Mouse (Mus musculus) spleen, postnatal 36 days (tissue): ENCODE results near the gene Tk1.

Source experiments
- DNase-seq, 2 experiments: peaks; one replicate each; pipeline ENCODE4 v3.0.0; 2022; ENCODE audit warnings: low spot score in 2 of 2, mixed read lengths in 1 of 2

Tk1 gene

GRCm38 (mm10) chr11:117772352-117772751 is 53.5 kb downstream of the Tk1 start:
- DNase-seq, result no peak

GRCm38 (mm10) chr11:117770407-117770806 is 55.5 kb downstream of the Tk1 start:
- no peak for DNase-seq

- DNase-seq, result no peak
These were observed 56.2 kb downstream of the Tk1 start for GRCm38 (mm10) chr11:117769683-117770047.

- DNase-seq, result no peak
These were observed 56.9 kb downstream of the Tk1 start for GRCm38 (mm10) chr11:117768725-117769682.

GRCm38 (mm10) chr11:117766275-117766674 is 59.6 kb downstream of the Tk1 start:
- DNase-seq, result no peak
